ENCODE assay signal across 8 mouse cellular contexts in genomic region chr4:131431188-131431587, GRCm38 (mm10).
DNase-seq lines count a peak whose midpoint lies in the region; TF ChIP-seq lines count a peak whose summit lies in the region.

No protein-coding gene starts in this region.

- TF ChIP-seq POLR2A in embryonic fibroblast, embryonic 13.5 days (IDR thresholded peaks at IDR 0.05; ENCODE audit: low read depth, low read length): no peak
- TF ChIP-seq POLR2A in olfactory bulb, adult 2 months (IDR thresholded peaks at IDR 0.05; ENCODE audit: insufficient read depth, low read depth, low read length): no peak

- intact Hi-C loops in left cerebral cortex, postnatal 36 days (cut with DNase I): loop anchor here (1.0 to 5.0 kb wide), 3 partner anchors 178 to 469 kb away; partner anchors contain the start of gene Ptpru

- no peak overlapping the region for H3K4me3 ChIP-seq in embryonic fibroblast, embryonic 13.5 days (ENCODE audit: insufficient read depth, low read length)
- no peak overlapping the region for H3K4me3 ChIP-seq in olfactory bulb, adult 2 months (ENCODE audit: insufficient read depth, low read depth, low read length)

- no peaks in the 10 kb centered on the region for H3K4me1 ChIP-seq in embryonic fibroblast, embryonic 13.5 days (ENCODE audit: control insufficient read depth, insufficient read depth, low read length)
- peaks cover 33% of the 10 kb centered on the region for H3K4me1 ChIP-seq in olfactory bulb, adult 2 months (ENCODE audit: control insufficient read depth, insufficient read depth, low read length)

- DNase-seq in ovary, postnatal 10 days (ENCODE audit: low spot score): peak; percentile 40
- no peak for DNase-seq in ovary, adult 18-20 months (ENCODE audit: low spot score)
- DNase-seq in brain, adult 2 months (ENCODE audit: low read depth, low spot score): peak; percentile 76
- DNase-seq in kidney, adult 18-20 months: peak; percentile 74
- DNase-seq in left cerebral cortex, postnatal 36 days (ENCODE audit: low spot score in 2 of 2): peak; percentile 58 to 66
- no peak for DNase-seq in MN1 (ENCODE audit: low spot score)

- no peak overlapping the region for H3K27ac ChIP-seq in embryonic fibroblast, embryonic 13.5 days (ENCODE audit: insufficient read depth, low read length)
- H3K27ac ChIP-seq in olfactory bulb, adult 2 months (ENCODE audit: insufficient read depth, low read depth, low read length): no peak overlapping the region

- 2% methylated on average over 5 of the region's 5 CpGs for WGBS in olfactory bulb, adult 2 months

- TF ChIP-seq CTCF in embryonic fibroblast, embryonic 13.5 days (IDR thresholded peaks at IDR 0.05; ENCODE audit: borderline replicate concordance, insufficient read depth, low read length): peak; percentile 81; the same call in 1 of the 2 replicates
- TF ChIP-seq CTCF in olfactory bulb, adult 2 months (IDR thresholded peaks at IDR 0.05; ENCODE audit: insufficient read depth, low read depth, low read length): peak; percentile 57

Comparison
In these comparisons a context has a peak if more than half of its experiments do, and no peak if none do; other contexts are left out.
1. DNase-seq: peak in ovary, postnatal 10 days (single experiment), brain, adult 2 months (single experiment), kidney, adult 18-20 months (single experiment) and left cerebral cortex, postnatal 36 days (2 of 2); none in ovary, adult 18-20 months (single experiment) and MN1 (single experiment).